Mouse (Mus musculus) adrenal gland, postnatal 36 days (tissue): ENCODE measurements around the gene Caskin2. TPM values are rescaled to one million over a fixed set of nuclear protein-coding genes. Genes with fewer than 3 reads are reported as not detected.
A peak's percentile ranks its signal among the peaks of the same experiment; 100 is the strongest.

Source experiments
- DNase-seq, 2 experiments: peaks; one replicate each; pipeline ENCODE4 v3.0.0; 2021; ENCODE audit warnings: mixed read lengths in 1 of 2
- total RNA-seq, 2 experiments: library from RNA; stranded (reverse); gene quantifications; 2 replicates each; pipeline ENCODE4 v1.2.3; 2021

Gene Caskin2
- total RNA-seq, 2 experiments from 2014 or later, result 58.9 to 72.9 TPM

- DNase-seq, result no peak
Observed at GRCm38 (mm10) chr11:115831518-115831917, 18.1 kb upstream of the Caskin2 start.

GRCm38 (mm10) chr11:115830550-115831325 is 17.3 kb upstream of the Caskin2 start:
- DNase-seq, result no peak

- no peak for DNase-seq
Observed at GRCm38 (mm10) chr11:115829036-115829435, 15.6 kb upstream of the Caskin2 start.

GRCm38 (mm10) chr11:115827624-115828023 is 14.2 kb upstream of the Caskin2 start:
- DNase-seq, result no peak

- no peak for DNase-seq
Observed at GRCm38 (mm10) chr11:115826487-115826886, 13.0 kb upstream of the Caskin2 start.

- no peak for DNase-seq
Observed at GRCm38 (mm10) chr11:115824813-115825212, 11.4 kb upstream of the Caskin2 start.

GRCm38 (mm10) chr11:115823774-115824740 is 10.6 kb upstream of the Caskin2 start, which contains the start of gene Llgl2:
TSS of gene Llgl2 (plus strand) at chr11:115824049.
- DNase-seq, result peak; percentile 94 to 98

- DNase-seq, result no peak
Observed at GRCm38 (mm10) chr11:115821001-115821400, 7.6 kb upstream of the Caskin2 start.

GRCm38 (mm10) chr11:115819915-115820623 is 6.6 kb upstream of the Caskin2 start:
- no peak for DNase-seq

GRCm38 (mm10) chr11:115817331-115817730 is 3.9 kb upstream of the Caskin2 start:
- DNase-seq, result no peak

- peak; percentile 91 to 93 for DNase-seq
Observed at GRCm38 (mm10) chr11:115814605-115815450, 1.4 kb upstream of the Caskin2 start, which contains the start of gene Tsen54. TSS of gene Tsen54 (plus strand) at chr11:115814724.

GRCm38 (mm10) chr11:115812533-115813420 is 662 bp downstream of the Caskin2 start:
- DNase-seq, result peak; percentile 59 to 67

GRCm38 (mm10) chr11:115812095-115812494 is 1.3 kb downstream of the Caskin2 start:
- DNase-seq, result peak; percentile 68 to 77

- no peak for DNase-seq
Observed at GRCm38 (mm10) chr11:115811381-115812093, 1.9 kb downstream of the Caskin2 start.

- peak; percentile 87 to 89 for DNase-seq
Observed at GRCm38 (mm10) chr11:115810377-115810776, 3.1 kb downstream of the Caskin2 start.

GRCm38 (mm10) chr11:115809311-115809781 is 4.1 kb downstream of the Caskin2 start:
- DNase-seq, result peak; percentile 61 to 68

- DNase-seq, result peak; percentile 55 to 70
Observed at GRCm38 (mm10) chr11:115808696-115809310, 4.6 kb downstream of the Caskin2 start.

GRCm38 (mm10) chr11:115807971-115808370 is 5.5 kb downstream of the Caskin2 start:
- DNase-seq, result no peak

- DNase-seq, result no peak
Observed at GRCm38 (mm10) chr11:115807306-115807705, 6.1 kb downstream of the Caskin2 start.
